Mouse (Mus musculus) layer of hippocampus, adult 18-20 months (tissue): ENCODE measurements at regions not wholly inside any gene's neighbourhood (a gene's known extent, or its start where the extent isn't known, plus 50 kb on each side); places are given as distances from the start of the nearest gene placed in this dataset.
"Not testable (repeated sequence)": the region's sequence is repeated elsewhere in the genome, so short reads cannot be mapped to it uniquely, and the experiment has no call there.

Experiments
- DNase-seq, 2 experiments: peaks; one replicate each; pipeline ENCODE4 v3.0.0; 2022; ENCODE audit warnings: low spot score in 2 of 2

- peak in 1 of 2 experiments; percentile 59 for DNase-seq
These were observed 176.2 kb downstream of the Kctd12 start for GRCm38 (mm10) chr14:102805936-102806923.

DNA sequence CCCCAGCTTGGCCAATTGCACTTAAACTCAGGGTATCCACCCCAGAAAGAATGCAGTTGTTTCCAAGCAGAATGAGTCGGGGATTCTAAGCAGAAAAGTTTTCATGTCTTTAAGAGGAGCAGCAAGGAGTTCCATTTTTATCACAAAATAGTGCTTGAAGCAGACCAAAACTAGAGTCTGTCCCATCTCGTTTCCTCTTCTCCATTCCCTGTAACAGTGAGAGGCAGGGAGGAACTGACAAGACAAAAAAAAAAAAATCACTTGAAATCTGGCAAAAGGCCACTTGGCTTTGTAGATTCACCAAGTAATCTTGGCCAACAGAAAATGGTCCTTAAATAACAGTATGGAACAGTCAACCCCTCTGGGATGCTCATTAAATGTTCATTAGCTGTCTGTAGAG is 186.8 kb downstream of the Kctd12 start:
- DNase-seq, result no peak

DNA sequence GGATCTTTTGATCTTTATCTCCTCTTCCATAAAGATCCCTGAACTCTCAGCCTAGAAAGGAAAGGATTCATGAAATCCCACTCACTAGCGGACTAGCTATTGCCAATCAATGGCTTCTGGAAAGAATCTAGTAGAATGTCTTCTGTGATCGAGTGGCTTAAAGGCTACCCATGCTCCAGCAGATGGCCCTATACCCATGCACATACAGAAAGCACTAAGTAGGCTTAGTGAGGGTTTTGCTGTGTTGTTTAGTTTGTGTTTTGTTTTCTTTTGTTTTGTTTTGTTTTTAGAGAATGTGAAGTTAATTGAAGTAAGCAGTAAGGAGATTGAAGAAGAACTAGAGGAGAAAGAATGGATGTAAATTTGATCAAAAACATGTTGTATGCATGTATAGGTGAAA is 187.5 kb downstream of the Kctd12 start:
- DNase-seq, result peak in 1 of 2 experiments; percentile 31

DNA sequence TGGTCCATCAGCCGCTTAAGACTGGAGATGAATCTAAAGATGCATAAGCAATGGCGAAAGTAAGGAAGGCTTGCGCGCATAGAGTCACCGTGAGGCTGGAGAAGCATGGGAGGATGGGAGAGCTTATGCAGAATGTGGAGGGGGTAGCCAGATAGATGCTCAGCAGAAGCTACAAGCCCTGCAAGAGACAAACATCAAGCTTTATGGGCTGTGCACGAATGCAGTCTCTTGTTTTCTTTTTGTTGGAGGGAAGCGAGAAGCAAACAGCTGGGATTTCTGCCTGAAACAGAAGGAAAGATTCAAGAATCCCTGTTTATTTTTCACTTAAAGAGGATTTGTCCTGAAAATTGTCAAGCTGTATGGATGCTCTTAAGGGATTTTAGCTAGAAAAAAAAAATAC is 188.7 kb downstream of the Kctd12 start:
- DNase-seq, result peak in 1 of 2 experiments; percentile 25

DNA sequence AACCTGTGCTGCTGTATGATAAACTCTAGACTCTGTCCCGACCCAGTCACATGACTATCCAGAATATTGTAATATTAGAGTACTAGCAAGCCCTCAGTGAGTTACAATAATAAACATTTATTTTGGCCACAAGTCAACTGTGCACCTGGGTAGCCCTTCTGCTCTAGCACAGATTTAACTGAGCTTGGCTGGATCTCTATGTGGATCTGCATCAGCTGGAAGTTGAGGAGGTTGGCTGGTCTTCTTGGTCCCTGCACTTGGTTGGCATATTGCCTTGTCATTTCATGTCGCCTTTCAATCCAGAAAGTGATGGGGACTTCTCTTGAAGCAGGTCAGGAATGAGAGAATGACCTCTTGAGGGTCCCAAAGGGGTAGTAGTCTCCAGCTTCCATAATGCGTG is 191.5 kb downstream of the Kctd12 start:
- DNase-seq, result no peak

DNA sequence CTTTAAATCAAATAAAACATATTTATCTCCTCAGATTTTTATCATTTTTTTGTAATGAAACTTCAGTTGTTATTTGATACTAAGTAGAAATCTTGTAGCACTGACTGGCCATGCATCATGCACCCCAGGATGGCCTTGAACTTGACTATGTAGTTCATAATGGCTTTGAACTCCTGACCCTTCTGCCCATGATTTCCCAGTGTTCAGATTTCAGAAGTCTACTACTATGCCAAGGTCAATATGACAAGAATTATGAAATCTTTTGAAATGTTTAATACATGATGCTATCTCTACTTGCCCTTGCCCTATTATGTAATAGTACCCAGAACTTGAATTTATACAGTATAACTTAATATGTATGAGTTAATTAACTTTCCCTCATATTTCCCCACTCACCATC is 200.2 kb downstream of the Kctd12 start:
- no peak for DNase-seq

DNA sequence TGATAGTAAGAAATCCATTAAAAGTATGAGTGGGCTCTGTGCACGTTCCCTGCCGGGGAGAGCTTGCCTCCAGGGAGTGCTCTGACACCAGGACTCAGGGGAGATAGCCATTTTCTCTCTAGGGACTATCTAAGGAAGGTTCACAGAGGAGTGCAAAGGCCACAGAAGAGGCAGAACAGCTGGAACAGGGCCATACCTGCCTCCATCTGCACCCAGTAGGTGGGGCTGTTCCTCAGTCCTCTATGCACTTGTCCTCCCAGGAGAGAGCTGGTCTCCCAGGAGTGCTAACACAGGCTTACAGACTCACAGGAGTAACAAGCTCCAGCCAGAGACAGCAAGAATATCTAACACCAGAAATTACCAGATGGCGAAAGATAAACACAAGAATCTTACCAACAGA is 212.7 kb downstream of the Kctd12 start:
- peak in 1 of 2 experiments; percentile 18 for DNase-seq

DNA sequence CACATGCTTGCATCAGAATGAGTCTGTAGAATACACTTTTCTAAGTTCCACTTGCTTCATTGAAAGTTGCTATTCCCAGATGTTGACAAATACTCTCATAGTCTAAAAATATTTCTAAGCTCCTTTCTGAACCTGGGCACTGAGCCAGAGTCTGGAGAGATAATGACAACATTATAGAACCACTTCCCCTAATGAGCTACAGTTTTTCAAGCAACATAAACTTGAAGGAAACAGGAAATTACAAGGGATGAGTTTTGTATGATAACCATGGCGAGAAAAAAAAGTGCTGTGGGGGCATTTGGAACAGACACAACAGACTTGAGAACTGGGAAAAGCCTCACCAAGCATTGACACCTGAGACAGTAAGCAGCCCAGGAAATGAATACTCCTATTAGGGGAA is 233.8 kb downstream of the Kctd12 start:
- no peak for DNase-seq

GRCm38 (mm10) chr14:102742331-102742730 is 240.1 kb downstream of the Kctd12 start:
- DNase-seq, result no peak

DNA sequence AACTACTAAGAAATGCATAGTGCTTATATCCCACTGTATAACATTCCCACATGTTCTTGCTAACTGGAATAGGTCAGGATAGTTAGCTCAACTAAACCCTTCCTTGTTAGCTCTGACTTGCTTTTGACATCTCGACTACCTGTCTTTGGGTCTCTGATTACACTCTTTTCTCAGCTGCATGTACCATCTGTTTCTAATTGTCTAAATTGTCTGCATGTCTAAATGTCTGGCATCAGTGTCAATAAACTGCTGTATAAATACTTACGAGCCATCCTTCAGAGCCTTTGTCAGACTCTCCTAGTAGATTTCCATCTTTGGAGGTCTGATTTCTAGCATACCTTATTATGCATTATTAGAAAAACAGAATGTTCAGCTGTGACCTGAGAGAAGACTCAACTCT is 245.8 kb downstream of the Kctd12 start:
- DNase-seq, result no peak

GRCm38 (mm10) chr14:102733718-102734117 is 248.7 kb downstream of the Kctd12 start:
- DNase-seq, result not testable (repeated sequence)

DNA sequence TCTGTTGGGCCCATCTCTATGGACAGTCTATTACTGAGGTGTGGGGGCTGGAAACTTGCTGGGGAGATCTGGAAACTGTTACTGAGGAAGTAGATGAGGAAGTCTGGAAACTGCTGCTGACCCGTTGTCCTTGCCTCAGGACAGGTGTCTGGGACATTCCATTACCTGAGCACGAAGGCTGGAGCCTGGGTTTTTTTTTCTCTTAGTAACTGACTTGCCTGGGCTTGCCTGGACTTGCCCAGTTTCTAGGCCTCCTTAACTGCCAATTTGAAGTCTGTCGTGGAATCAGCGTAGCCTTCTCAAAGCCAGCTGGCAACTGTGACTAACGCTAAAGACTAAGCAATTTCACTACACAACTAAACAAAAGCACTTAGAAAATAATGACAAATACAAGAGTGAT is 250.7 kb downstream of the Kctd12 start:
- DNase-seq, result no peak

GRCm38 (mm10) chr14:102722633-102723032 is 259.8 kb downstream of the Kctd12 start:
- DNase-seq, result no peak

DNA sequence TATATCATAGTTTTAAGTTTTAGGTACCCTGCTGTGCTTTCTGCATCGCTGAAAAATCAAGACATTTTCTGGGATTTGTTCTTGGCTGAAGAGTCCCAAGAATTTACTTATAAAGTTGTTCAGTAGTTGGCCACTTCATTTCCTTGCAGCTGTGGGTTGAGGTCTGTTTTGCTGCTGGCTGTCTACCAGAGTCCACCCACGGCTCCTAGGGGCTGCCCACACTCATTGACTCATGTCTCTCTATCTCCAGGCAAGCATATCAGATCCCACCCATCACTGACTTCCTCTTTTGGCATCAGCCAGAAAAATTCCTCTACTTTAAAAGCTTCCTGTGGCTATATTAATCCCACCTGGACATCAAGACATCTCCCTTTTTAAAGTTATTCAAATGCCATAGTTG is 263.9 kb downstream of the Kctd12 start:
- peak in 1 of 2 experiments; percentile 24 for DNase-seq

DNA sequence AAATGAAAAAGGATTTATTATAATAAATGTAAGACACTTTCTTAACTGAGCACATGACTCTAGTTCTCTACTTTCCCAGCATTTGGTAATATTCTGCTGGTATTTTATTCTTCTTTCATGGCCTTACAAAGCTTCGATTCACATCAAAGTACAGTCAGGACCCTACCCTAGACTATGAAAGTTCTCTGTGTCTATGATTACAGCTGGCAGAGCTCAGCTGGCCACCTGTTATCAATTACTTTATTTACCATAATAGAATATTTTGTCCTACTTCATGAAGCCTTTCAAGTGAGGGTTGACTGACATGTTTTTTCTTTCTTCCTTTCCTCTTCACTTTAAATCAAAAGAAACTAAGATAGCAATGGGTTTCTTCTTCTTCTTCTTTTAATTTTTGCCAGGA is 269.8 kb downstream of the Kctd12 start:
- DNase-seq, result no peak

DNA sequence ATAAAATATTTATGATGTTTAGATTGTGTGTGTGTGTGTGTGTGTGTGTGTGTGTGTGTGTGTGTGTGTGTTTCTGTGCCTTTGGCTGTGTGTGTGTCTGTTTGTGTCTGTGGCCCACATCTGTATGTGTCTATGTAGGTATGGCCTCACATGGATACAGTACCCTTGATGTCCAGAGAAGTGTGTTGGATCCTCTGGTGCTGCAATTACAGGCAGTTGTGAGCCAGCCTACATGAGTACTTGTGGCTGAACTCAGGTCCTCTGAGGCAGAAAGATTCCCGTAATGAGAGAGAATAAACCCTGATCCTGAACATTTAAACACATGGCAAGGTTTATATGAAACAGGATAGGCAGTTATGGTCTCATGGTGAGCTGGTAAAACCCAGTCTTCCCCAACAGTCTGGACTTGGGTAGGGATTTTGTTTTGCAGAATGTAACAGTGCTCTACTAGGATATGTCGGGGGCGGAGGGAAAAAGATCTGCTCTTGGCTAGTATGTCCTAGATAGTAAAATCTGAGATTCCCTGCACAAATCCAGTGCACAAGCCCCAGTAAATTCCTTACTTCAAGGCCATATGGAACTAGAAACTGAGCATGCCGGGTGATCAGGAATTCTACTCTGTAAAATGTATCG is 275.6 kb downstream of the Kctd12 start:
- peak in 1 of 2 experiments; percentile 14 for DNase-seq

- no peak for DNase-seq
These were observed 281.3 kb downstream of the Kctd12 start for GRCm38 (mm10) chr14:102701108-102701507.

- DNase-seq, result no peak
These were observed 282.0 kb downstream of the Kctd12 start for GRCm38 (mm10) chr14:102700457-102700856.

GRCm38 (mm10) chr14:102699015-102699414 is 283.4 kb downstream of the Kctd12 start:
- DNase-seq, result no peak

- no peak for DNase-seq
These were observed 295.6 kb downstream of the Kctd12 start for GRCm38 (mm10) chr14:102686791-102687190.

DNA sequence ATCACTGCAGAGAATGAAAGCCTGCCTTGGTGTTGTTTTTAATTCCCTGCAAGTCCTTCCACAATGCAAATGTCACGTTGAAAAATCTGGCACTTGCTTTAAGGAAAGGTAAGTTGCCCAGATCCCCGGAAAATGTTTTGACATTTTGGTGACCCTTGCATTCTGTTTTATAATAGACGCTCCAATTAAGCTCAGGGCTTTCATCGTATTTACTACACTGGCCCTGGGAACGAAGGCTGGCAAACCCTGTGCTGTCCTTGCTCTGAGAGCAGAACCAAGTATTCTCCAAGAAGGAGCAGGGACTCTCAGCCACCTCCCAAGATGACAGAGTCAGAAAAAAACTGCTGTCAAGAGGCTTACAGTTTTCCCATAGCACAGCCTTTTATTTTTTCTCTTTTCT is 305.9 kb downstream of the Kctd12 start:
- no peak for DNase-seq

DNA sequence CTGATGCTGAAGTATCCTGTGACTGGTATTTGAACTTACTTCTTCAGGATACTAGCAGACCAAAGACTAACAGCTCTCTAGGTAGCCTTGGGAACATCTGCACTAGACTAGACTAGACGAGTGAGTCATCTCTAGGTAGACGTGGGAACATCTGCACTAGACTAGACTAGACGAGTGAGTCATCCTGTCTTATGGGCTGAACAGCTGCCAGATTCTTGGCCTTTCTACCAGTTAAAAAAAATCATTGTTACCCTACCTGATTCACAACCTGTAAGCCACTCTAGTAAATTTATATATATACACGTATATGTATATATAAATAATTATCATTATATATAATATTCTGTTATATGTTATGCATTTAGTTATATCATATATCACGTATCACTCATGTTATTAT is 307.8 kb downstream of the Kctd12 start:
- DNase-seq, result no peak
